Mouse (Mus musculus) gastrocnemius, adult 2 months (tissue): Measurements from ENCODE around the gene Adgrf4. TPM values are rescaled to one million over a fixed set of nuclear protein-coding genes. Genes with fewer than 3 reads are reported as not detected.

Experiments
- DNase-seq: peaks from one replicate; pipeline ENCODE4 v3.0.0; 2022
- H3K27ac ChIP-seq: fragments of 200-600 bp; 2 replicates; pipeline ENCODE4 v1.8.1; 2022; ENCODE audit warnings: mild to moderate bottlenecking
- H3K4me3 ChIP-seq: fragments of 200-600 bp; 2 replicates; pipeline ENCODE4 v1.8.1; 2022; ENCODE audit warnings: mild to moderate bottlenecking, moderate library complexity
- CTCF ChIP-seq: fragments of 200-600 bp; IDR thresholded peaks from 2 replicates; pipeline ENCODE4 v1.8.1; 2022; ENCODE audit warnings: antibody characterized with exemption, mild to moderate bottlenecking, moderate library complexity
- intact Hi-C: fragments of 180-260 bp; cut with DNase I; formaldehyde crosslinking; loops from one replicate; pipeline ENCODE4 v1.15.1; 2025
- long read RNA-seq, 2 experiments: library from polyadenylated mRNA; stranded (forward); transcript quantifications; one replicate each; pipeline ENCODE4 v2.0.0; 2021
- total RNA-seq, 2 experiments: library from RNA; stranded (reverse); gene quantifications; 2 replicates each; pipeline ENCODE4 v1.2.3; 2021

The Adgrf4 gene
- total RNA-seq, result under 1 TPM; 0.17 to 0.33 TPM
- long read RNA-seq, experiment 1, result 0 reads
- long read RNA-seq, experiment 2, result 0 reads

GRCm38 (mm10) chr17:42692136-42692535 lies at the start of gene Adgrf4:
Adgrf4 (minus strand) TSS chr17:42692284.
- Histone ChIP-seq H3K4me3 (no peak within 1 kb of the TSS), H3K27ac (no peak within 1 kb of the TSS)
- intact Hi-C loops, result no loop called here
- no peak for TF ChIP-seq CTCF
- no peak for DNase-seq

- peak; percentile 23 for DNase-seq
- Histone ChIP-seq H3K27ac (no peak within 1 kb of the TSS), H3K4me3 (no peak within 1 kb of the TSS)
- intact Hi-C loops, result no loop called here
- no peak for TF ChIP-seq CTCF
Observed at GRCm38 (mm10) chr17:42741801-42742217, 49.7 kb upstream of the Adgrf4 start, which contains the start of gene Adgrf2. Adgrf2 (minus strand) TSS chr17:42742179.

- TF ChIP-seq CTCF, result no peak
- DNase-seq, result no peak
- Histone ChIP-seq H3K4me3 (no peak overlapping the region), H3K27ac (no peak overlapping the region)
- intact Hi-C loops, result no loop called here
Observed at GRCm38 (mm10) chr17:42738794-42739193, 46.7 kb upstream of the Adgrf4 start.

- intact Hi-C loops, result no loop called here
- no peak overlapping the region for H3K27ac ChIP-seq
Observed at GRCm38 (mm10) chr17:42717161-42717560, 25.1 kb upstream of the Adgrf4 start.

GRCm38 (mm10) chr17:42714991-42715390 lies 22.9 kb upstream of the Adgrf4 start:
- no peak overlapping the region for H3K4me3 ChIP-seq
- no peak for TF ChIP-seq CTCF
- DNase-seq, result no peak
- no peak overlapping the region for H3K27ac ChIP-seq
- intact Hi-C loops, result no loop called here

More at GRCm38 (mm10) chr17:42717161-42717560, 25.1 kb upstream of the Adgrf4 start:
- no peak for DNase-seq
- TF ChIP-seq CTCF, result peak; percentile 37; the same call in 1 of the 2 replicates
- no peak overlapping the region for H3K4me3 ChIP-seq

GRCm38 (mm10) chr17:42710717-42711116 lies 18.6 kb upstream of the Adgrf4 start:
- Histone ChIP-seq H3K4me3 (no peak overlapping the region), H3K27ac (no peak overlapping the region)
- intact Hi-C loops, result no loop called here
- DNase-seq, result no peak
- TF ChIP-seq CTCF, result no peak

- intact Hi-C loops, result no loop called here
Observed at GRCm38 (mm10) chr17:42705611-42706010, 13.5 kb upstream of the Adgrf4 start.

GRCm38 (mm10) chr17:42702198-42702597 lies 10.1 kb upstream of the Adgrf4 start:
- DNase-seq, result no peak
- H3K27ac ChIP-seq, result no peak overlapping the region
- no peak overlapping the region for H3K4me3 ChIP-seq
- TF ChIP-seq CTCF, result no peak
- intact Hi-C loops, result no loop called here

More at GRCm38 (mm10) chr17:42705611-42706010, 13.5 kb upstream of the Adgrf4 start:
- H3K4me3 ChIP-seq, result no peak overlapping the region
- no peak for TF ChIP-seq CTCF
- no peak for DNase-seq
- no peak overlapping the region for H3K27ac ChIP-seq

GRCm38 (mm10) chr17:42694730-42695129 lies 2.6 kb upstream of the Adgrf4 start:
- no peak for DNase-seq
- intact Hi-C loops, result no loop called here
- Histone ChIP-seq H3K27ac (no peak overlapping the region), H3K4me3 (no peak overlapping the region)
- TF ChIP-seq CTCF, result no peak

- DNase-seq, result no peak
- intact Hi-C loops, result no loop called here
- Histone ChIP-seq H3K4me3 (no peak overlapping the region), H3K27ac (no peak overlapping the region)
- no peak for TF ChIP-seq CTCF
Observed at GRCm38 (mm10) chr17:42690531-42690930, 1.6 kb downstream of the Adgrf4 start.

GRCm38 (mm10) chr17:42658634-42659422 lies 33.3 kb downstream of the Adgrf4 start:
- H3K4me3 ChIP-seq, result no peak overlapping the region
- peak; percentile 84 for TF ChIP-seq CTCF
- intact Hi-C loops, result loop anchor here (1.0 kb wide), 1 partner anchor 123 kb away; no protein-coding TSS in a partner anchor
- no peak overlapping the region for H3K27ac ChIP-seq
- peak; percentile 36 for DNase-seq

GRCm38 (mm10) chr17:42643416-42643815 lies 48.7 kb downstream of the Adgrf4 start:
- DNase-seq, result no peak
- Histone ChIP-seq H3K4me3 (no peak overlapping the region), H3K27ac (no peak overlapping the region)
- intact Hi-C loops, result no loop called here
- no peak for TF ChIP-seq CTCF

- no peak for TF ChIP-seq CTCF
- H3K4me3 ChIP-seq, result no peak overlapping the region
- intact Hi-C loops, result no loop called here
- no peak overlapping the region for H3K27ac ChIP-seq
- no peak for DNase-seq
Observed at GRCm38 (mm10) chr17:42630206-42630605, 61.9 kb downstream of the Adgrf4 start.
